Mouse (Mus musculus): ENCODE measurements around the gene Med22.

Med22 gene

DNA sequence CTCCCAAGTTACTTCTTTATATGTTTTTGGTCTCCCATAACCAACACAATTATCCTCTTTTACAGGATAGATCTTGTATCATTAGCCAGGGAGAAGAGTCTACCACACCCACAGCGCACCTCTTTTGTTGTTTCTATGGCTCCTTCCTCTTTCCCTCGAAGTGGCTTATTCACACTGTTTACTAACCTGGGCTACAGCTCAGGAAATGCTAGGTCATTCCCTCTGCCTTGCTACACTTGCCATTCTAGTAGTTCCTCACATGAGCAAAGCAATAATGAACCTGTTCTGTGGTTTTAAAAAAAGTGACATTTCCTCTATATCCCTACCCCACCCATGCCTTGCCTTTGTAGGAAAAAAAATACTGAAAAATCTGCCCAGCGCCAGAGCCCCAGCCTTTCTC, 47.6 kb downstream of the Med22 start:
- no peak for DNase-seq

All from kidney, adult 8-10 months (tissue).